Mouse (Mus musculus) intestine, embryonic 14.5 days (tissue): ENCODE measurements around the gene Sptbn4. TPM values are rescaled to one million over a fixed set of nuclear protein-coding genes. Genes with fewer than 3 reads are reported as not detected.

Experiments
- ATAC-seq: fragments of 200-750 bp; cut with Nextera tagmentation; replicated peaks from 2 replicates; pipeline ENCODE4 v1.8.0; 2017; ENCODE audit warnings: low read depth, moderate number of reproducible peaks, moderate TSS enrichment, moderate library complexity; ENCODE audit not compliant: low FRiP score, low TSS enrichment
- DNase-seq: peaks from one replicate; pipeline ENCODE4 v3.0.0-alpha.2; 2018; ENCODE audit warnings: low spot score
- H3K27ac ChIP-seq: fragments of 300-500 bp; sonication (generic); 2 replicates; pipeline ENCODE4 v1.5.1; 2014; ENCODE audit warnings: low read depth, mild to moderate bottlenecking, control low read depth
- H3K27me3 ChIP-seq: fragments of 300-500 bp; sonication (generic); replicated peaks from 2 replicates; pipeline ENCODE4 v1.6.1; 2014; ENCODE audit warnings: low read length, control low read depth; ENCODE audit not compliant: control insufficient read depth, insufficient read depth
- H3K36me3 ChIP-seq: fragments of 300-500 bp; sonication (generic); 2 replicates; pipeline ENCODE4 v1.6.1; 2014; ENCODE audit warnings: low read length, control low read depth; ENCODE audit not compliant: control insufficient read depth, insufficient read depth
- H3K4me1 ChIP-seq: fragments of 300-500 bp; sonication (generic); replicated peaks from 2 replicates; pipeline ENCODE4 v1.6.1; 2014; ENCODE audit warnings: low read length, control low read depth, mixed read lengths; ENCODE audit not compliant: control insufficient read depth, insufficient read depth
- H3K4me2 ChIP-seq: fragments of 300-500 bp; sonication (generic); 2 replicates; pipeline ENCODE4 v1.6.1; 2014; ENCODE audit warnings: low read length
- H3K4me3 ChIP-seq: fragments of 300-500 bp; sonication (generic); 2 replicates; pipeline ENCODE4 v1.5.1; 2014; ENCODE audit warnings: low read depth, low read length, control low read depth, mixed read lengths
- H3K9ac ChIP-seq: fragments of 300-500 bp; sonication (generic); 2 replicates; pipeline ENCODE4 v1.6.1; 2014; ENCODE audit warnings: mild to moderate bottlenecking, low read length
- H3K9me3 ChIP-seq: fragments of 300-500 bp; sonication (generic); 2 replicates; pipeline ENCODE4 v1.6.1; 2016; ENCODE audit warnings: low read length, control low read depth; ENCODE audit not compliant: control insufficient read depth
- WGBS: fragments of 180-500 bp; shearing (Covaris S2); extraction: QIAGEN DNeasy Blood & Tissue Kit; methylation state at CpG from one replicate; pipeline ENCODE4 v1.1.7; 2014; 5-methylcytosine and 5-hydroxymethylcytosine counted together
- polyA plus RNA-seq: library from polyadenylated mRNA; unstranded; fragments of >200 nt; fragmentation: Nextera tagmentation; extraction: Ambion mirVana; gene quantifications from 2 replicates; pipeline ENCODE4 v1.2.1, GENCODE M21; 2014

Sptbn4 gene
- polyA plus RNA-seq, 1 experiment from 2014 or later, result 0.34 TPM

- peak overlapping the region; percentile 88 for H3K4me2 ChIP-seq
- ATAC-seq (no peak), DNase-seq (no peak)
- peak overlapping the region; percentile 85 for H3K9ac ChIP-seq
- 1% methylated on average over 13 of the region's 13 CpGs for WGBS
- peaks cover 19% of the 10 kb centered on the region for H3K4me1 ChIP-seq
- H3K4me3 ChIP-seq, result peak overlapping the region; percentile 65
- H3K27ac ChIP-seq, result peak overlapping the region; percentile 93
- no peaks in the 10 kb centered on the region for H3K27me3 ChIP-seq
- peaks cover 9% of the 10 kb centered on the region for H3K36me3 ChIP-seq
- H3K9me3 ChIP-seq, result no peaks in the 10 kb centered on the region
These were observed 40.3 kb upstream of the Sptbn4 start for GRCm38 (mm10) chr7:27487740-27488268.

GRCm38 (mm10) chr7:27486770-27487697 lies 39.5 kb upstream of the Sptbn4 start, which contains the start of gene Sertad1:
Gene Sertad1, plus strand, starts transcription at chr7:27486910.
- peak; percentile 94 for ATAC-seq
- H3K27ac ChIP-seq, result peak within 1 kb of the TSS; percentile 93
- DNase-seq, result peak; percentile 98
- H3K36me3 ChIP-seq, result peaks cover 9% of the 10 kb centered on the region
- H3K4me3 ChIP-seq, result peak within 1 kb of the TSS; percentile 65
- no peaks in the 10 kb centered on the region for H3K9me3 ChIP-seq
- H3K4me1 ChIP-seq, result peaks cover 19% of the 10 kb centered on the region
- H3K4me2 ChIP-seq, result peak within 1 kb of the TSS; percentile 88
- peak within 1 kb of the TSS; percentile 85 for H3K9ac ChIP-seq
- under 1% methylated on average over 67 of the region's 80 CpGs for WGBS
- no peaks in the 10 kb centered on the region for H3K27me3 ChIP-seq

GRCm38 (mm10) chr7:27486102-27486769 lies 38.8 kb upstream of the Sptbn4 start:
- WGBS, result 2% methylated on average over 13 of the region's 13 CpGs
- Histone ChIP-seq H3K4me2 (peak overlapping the region; percentile 88), H3K4me1 (peaks cover 21% of the 10 kb centered on the region), H3K36me3 (peaks cover 9% of the 10 kb centered on the region), H3K9me3 (no peaks in the 10 kb centered on the region), H3K9ac (peak overlapping the region; percentile 45), H3K27me3 (no peaks in the 10 kb centered on the region), H3K4me3 (peak overlapping the region; percentile 65), H3K27ac (peak overlapping the region; percentile 93; the same call in 1 of the 2 replicates)
- ATAC-seq (peak; percentile 1; the same call in 1 of the 2 replicates), DNase-seq (no peak)

GRCm38 (mm10) chr7:27483860-27484259 lies 36.4 kb upstream of the Sptbn4 start:
- Histone ChIP-seq H3K4me3 (no peak overlapping the region), H3K27me3 (no peaks in the 10 kb centered on the region), H3K9ac (no peak overlapping the region), H3K4me1 (peaks cover 17% of the 10 kb centered on the region), H3K27ac (no peak overlapping the region), H3K9me3 (no peaks in the 10 kb centered on the region), H3K4me2 (no peak overlapping the region), H3K36me3 (no peaks in the 10 kb centered on the region)
- 89% methylated on average over 4 of the region's 4 CpGs for WGBS
- no peak for ATAC-seq
- no peak for DNase-seq

GRCm38 (mm10) chr7:27481627-27481969 lies 34.1 kb upstream of the Sptbn4 start:
- Histone ChIP-seq H3K36me3 (peaks cover 13% of the 10 kb centered on the region), H3K4me1 (peaks cover 8% of the 10 kb centered on the region), H3K27ac (peak overlapping the region; percentile 54), H3K4me3 (peak overlapping the region; percentile 27), H3K27me3 (no peaks in the 10 kb centered on the region), H3K9me3 (no peaks in the 10 kb centered on the region), H3K4me2 (peak overlapping the region; percentile 56), H3K9ac (peak overlapping the region; percentile 0)
- DNase-seq (peak; percentile 94), ATAC-seq (peak; percentile 93)
- WGBS, result 0% methylated on average over 5 of the region's 12 CpGs

GRCm38 (mm10) chr7:27480927-27481626 lies 33.6 kb upstream of the Sptbn4 start:
- peaks cover 18% of the 10 kb centered on the region for H3K36me3 ChIP-seq
- H3K9me3 ChIP-seq, result no peaks in the 10 kb centered on the region
- DNase-seq (no peak), ATAC-seq (0 out of 2 replicates have a peak, but pooled peaks have one; percentile 9)
- peak overlapping the region; percentile 54 for H3K27ac ChIP-seq
- peak overlapping the region; percentile 0 for H3K9ac ChIP-seq
- WGBS, result 7% methylated on average over 9 of the region's 11 CpGs
- H3K4me2 ChIP-seq, result peak overlapping the region; percentile 56
- H3K4me1 ChIP-seq, result peaks cover 5% of the 10 kb centered on the region
- H3K27me3 ChIP-seq, result no peaks in the 10 kb centered on the region
- H3K4me3 ChIP-seq, result peak overlapping the region; percentile 27

- peaks cover 5% of the 10 kb centered on the region for H3K4me1 ChIP-seq
- peaks cover 22% of the 10 kb centered on the region for H3K36me3 ChIP-seq
- peak overlapping the region; percentile 54 for H3K27ac ChIP-seq
- ATAC-seq (no peak), DNase-seq (no peak)
- H3K9me3 ChIP-seq, result no peaks in the 10 kb centered on the region
- peak overlapping the region; percentile 56 for H3K4me2 ChIP-seq
- H3K27me3 ChIP-seq, result no peaks in the 10 kb centered on the region
- H3K9ac ChIP-seq, result no peak overlapping the region
- peak overlapping the region; percentile 27; the same call in 1 of the 2 replicates for H3K4me3 ChIP-seq
- 71% methylated on average over 3 of the region's 3 CpGs for WGBS
These were observed 33.0 kb upstream of the Sptbn4 start for GRCm38 (mm10) chr7:27480506-27480905.

GRCm38 (mm10) chr7:27479750-27480149 lies 32.3 kb upstream of the Sptbn4 start:
- Histone ChIP-seq H3K4me1 (peaks cover 12% of the 10 kb centered on the region), H3K27ac (no peak overlapping the region), H3K27me3 (no peaks in the 10 kb centered on the region), H3K36me3 (peaks cover 22% of the 10 kb centered on the region), H3K4me3 (no peak overlapping the region), H3K9ac (no peak overlapping the region), H3K4me2 (no peak overlapping the region), H3K9me3 (no peaks in the 10 kb centered on the region)
- WGBS, result 53% methylated on average over 1 of the region's 1 CpGs
- DNase-seq (no peak), ATAC-seq (no peak)
